Mouse (Mus musculus) embryonic fibroblast, embryonic 13.5 days (primary cell): ENCODE measurements around the gene Cracr2a.

Source experiments
- CTCF ChIP-seq: IDR thresholded peaks from 2 replicates; pipeline ENCODE4 v1.5.1; 2011; ENCODE audit warnings: mild to moderate bottlenecking, control low read depth, low read length, moderate library complexity, borderline replicate concordance; ENCODE audit not compliant: insufficient read depth
- POLR2A ChIP-seq: IDR thresholded peaks from 2 replicates; pipeline ENCODE4 v1.6.1; 2011; ENCODE audit warnings: low read depth, mild to moderate bottlenecking, control low read depth, low read length, moderate library complexity

DNA sequence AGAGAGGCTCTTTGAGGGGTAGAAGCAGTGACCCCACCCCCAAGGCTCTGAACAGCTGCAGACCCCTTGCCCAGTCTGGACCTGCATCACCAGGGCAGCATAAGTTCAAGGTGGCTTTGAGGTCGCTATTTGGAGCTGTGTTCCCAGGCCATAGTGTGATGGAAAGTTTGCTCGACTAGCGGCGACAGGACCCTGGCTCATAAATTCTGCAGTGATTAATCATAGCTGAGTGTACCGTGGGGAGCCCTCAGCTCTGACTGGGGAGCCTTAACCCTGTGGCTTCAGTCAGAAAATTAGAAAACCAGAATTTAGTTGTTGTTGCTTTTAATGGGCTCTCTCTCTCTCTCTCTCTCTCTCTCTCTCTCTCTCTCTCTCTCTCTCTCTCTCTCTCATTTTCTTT, 153.8 kb downstream of the Cracr2a start:
- TF ChIP-seq CTCF, result no peak
- no peak for TF ChIP-seq POLR2A
